Mouse (Mus musculus): ENCODE measurements around the gene Hoxd9. TPM values are rescaled to one million over a fixed set of nuclear protein-coding genes. Genes with fewer than 3 reads are reported as not detected.
A peak's percentile ranks its signal among the peaks of the same experiment; 100 is the strongest.

Hoxd9 gene
- polyA plus RNA-seq, 1 experiment from 2014 or later, result 0.10 TPM

DNA sequence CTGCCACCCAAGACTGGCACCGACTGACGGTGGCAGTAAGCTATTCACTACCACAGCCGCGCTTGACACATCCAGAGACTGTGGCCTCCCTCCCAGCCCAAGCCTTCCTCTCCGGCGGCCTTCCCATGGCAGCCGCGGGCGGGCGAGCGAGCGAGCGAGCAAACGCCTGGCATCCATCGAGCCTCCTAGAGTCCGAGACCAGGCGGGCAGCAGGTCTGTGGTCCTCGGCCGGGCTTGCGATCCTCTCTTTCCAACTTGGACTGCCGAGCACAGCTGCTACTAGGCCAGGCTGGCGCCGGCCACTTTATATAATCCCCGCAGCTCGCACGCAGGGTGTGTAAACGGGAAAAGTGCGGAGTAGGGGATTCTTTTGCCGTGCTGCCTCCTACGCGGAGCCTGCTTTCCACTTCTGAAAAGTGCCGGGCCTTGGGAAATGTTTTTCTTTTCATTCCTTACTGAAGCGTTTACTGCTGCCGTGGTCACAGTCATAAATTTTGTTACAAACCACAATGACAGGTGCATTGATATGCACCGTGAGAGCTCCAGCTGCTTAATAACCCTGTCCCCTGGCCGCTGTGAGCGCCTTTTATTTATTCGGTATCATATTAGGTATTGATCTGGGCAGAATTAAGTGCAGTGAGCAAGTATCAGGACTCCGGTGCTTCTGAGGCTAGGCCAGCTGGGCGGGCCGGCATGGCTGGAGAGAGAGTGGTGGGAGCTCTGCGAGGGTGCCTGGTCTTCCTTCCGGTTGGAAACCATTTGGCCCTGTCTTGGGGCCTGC is 43.0 kb downstream of the Hoxd9 start:
- DNase-seq (ENCODE audit: low spot score) (no peak), ATAC-seq (replicated peaks; ENCODE audit: insufficient number of reproducible peaks, low FRiP score, low TSS enrichment, low read depth) (no peak)
- WGBS, result under 1% methylated on average over 43 of the region's 43 CpGs
- Histone ChIP-seq H3K9me3 (replicated peaks; ENCODE audit: control insufficient read depth, low read length) (no peaks in the 10 kb centered on the region), H3K27ac (replicated peaks; ENCODE audit: low read depth, low read length) (no peak overlapping the region), H3K36me3 (replicated peaks; ENCODE audit: control insufficient read depth, insufficient read depth, low read depth, low read length) (no peaks in the 10 kb centered on the region), H3K4me1 (ENCODE audit: control insufficient read depth, insufficient read depth, low read length) (no peaks in the 10 kb centered on the region), H3K9ac (replicated peaks; ENCODE audit: low read length) (no peak overlapping the region), H3K4me3 (ENCODE audit: low read depth, low read length) (no peak overlapping the region), H3K4me2 (ENCODE audit: low read depth, low read length) (no peak overlapping the region), H3K27me3 (ENCODE audit: control insufficient read depth, insufficient read depth, low read length) (peaks cover 92% of the 10 kb centered on the region)

DNA sequence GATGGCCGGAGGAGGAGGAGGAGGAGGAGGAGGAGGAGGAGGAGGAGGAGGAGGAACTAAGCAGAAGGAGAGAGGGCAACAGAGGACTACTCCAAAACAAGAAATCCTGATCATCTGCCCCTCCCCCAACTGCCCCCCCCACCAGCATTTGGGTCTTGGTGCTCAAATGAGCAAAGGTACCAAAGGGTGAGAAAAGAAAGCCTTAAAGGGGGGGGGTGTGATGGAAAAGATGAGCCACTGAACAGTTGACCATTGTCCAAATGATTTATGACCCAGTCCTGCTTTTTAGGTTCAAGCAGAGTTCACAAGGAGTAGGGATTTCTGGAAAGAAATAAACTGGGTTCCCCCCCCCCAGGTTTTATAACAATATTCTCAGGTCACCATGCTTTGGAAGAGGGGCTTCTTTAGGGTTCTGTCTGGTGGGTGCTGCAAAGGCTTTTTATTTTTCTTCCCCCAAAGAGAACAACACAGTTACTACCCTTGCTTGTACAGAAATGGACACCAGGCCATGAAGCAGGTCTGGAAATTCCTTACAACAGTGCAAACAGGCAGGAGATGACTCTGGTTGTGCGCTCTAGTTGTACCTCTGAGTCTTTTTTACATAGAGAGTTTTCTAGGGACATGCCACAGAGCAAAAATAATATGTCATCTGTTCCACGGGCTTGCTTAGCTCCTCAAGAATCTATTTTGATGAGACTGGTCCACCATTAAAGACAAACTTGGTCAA is 43.9 kb downstream of the Hoxd9 start:
- Histone ChIP-seq H3K27me3 (ENCODE audit: control insufficient read depth, insufficient read depth, low read length) (peaks cover 92% of the 10 kb centered on the region), H3K9ac (replicated peaks; ENCODE audit: low read length) (no peak overlapping the region), H3K4me3 (ENCODE audit: low read depth, low read length) (no peak overlapping the region), H3K36me3 (replicated peaks; ENCODE audit: control insufficient read depth, insufficient read depth, low read depth, low read length) (no peaks in the 10 kb centered on the region), H3K4me2 (ENCODE audit: low read depth, low read length) (no peak overlapping the region), H3K27ac (replicated peaks; ENCODE audit: low read depth, low read length) (no peak overlapping the region), H3K4me1 (ENCODE audit: control insufficient read depth, insufficient read depth, low read length) (no peaks in the 10 kb centered on the region), H3K9me3 (replicated peaks; ENCODE audit: control insufficient read depth, low read length) (no peaks in the 10 kb centered on the region)
- DNase-seq (ENCODE audit: low spot score) (no peak), ATAC-seq (replicated peaks; ENCODE audit: insufficient number of reproducible peaks, low FRiP score, low TSS enrichment, low read depth) (no peak)
- WGBS, result 36% methylated on average over 2 of the region's 3 CpGs

DNA sequence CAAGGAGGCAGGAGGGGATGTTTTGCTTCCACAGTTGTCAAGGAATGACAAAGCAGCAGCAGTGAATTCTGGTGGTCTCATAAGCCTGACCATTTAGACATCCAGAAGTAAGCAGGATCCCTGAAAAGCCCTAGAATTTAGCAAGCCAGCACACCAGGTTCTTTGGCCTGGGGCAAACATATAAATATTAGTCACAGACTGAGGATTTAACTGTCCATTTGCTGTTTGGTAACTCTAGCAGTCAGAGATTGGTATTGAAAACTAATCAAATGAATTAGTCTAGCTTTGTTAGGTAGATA is 44.4 kb downstream of the Hoxd9 start:
- H3K9ac ChIP-seq (replicated peaks; ENCODE audit: low read length), result no peak overlapping the region
- DNase-seq (ENCODE audit: low spot score) (no peak), ATAC-seq (replicated peaks; ENCODE audit: insufficient number of reproducible peaks, low FRiP score, low TSS enrichment, low read depth) (no peak)
- no peak overlapping the region for H3K4me2 ChIP-seq (ENCODE audit: low read depth, low read length)
- peaks cover 92% of the 10 kb centered on the region for H3K27me3 ChIP-seq (ENCODE audit: control insufficient read depth, insufficient read depth, low read length)
- no peak overlapping the region for H3K27ac ChIP-seq (replicated peaks; ENCODE audit: low read depth, low read length)
- H3K4me3 ChIP-seq (ENCODE audit: low read depth, low read length), result no peak overlapping the region
- no peaks in the 10 kb centered on the region for H3K9me3 ChIP-seq (replicated peaks; ENCODE audit: control insufficient read depth, low read length)
- H3K4me1 ChIP-seq (ENCODE audit: control insufficient read depth, insufficient read depth, low read length), result no peaks in the 10 kb centered on the region
- H3K36me3 ChIP-seq (replicated peaks; ENCODE audit: control insufficient read depth, insufficient read depth, low read depth, low read length), result no peaks in the 10 kb centered on the region

DNA sequence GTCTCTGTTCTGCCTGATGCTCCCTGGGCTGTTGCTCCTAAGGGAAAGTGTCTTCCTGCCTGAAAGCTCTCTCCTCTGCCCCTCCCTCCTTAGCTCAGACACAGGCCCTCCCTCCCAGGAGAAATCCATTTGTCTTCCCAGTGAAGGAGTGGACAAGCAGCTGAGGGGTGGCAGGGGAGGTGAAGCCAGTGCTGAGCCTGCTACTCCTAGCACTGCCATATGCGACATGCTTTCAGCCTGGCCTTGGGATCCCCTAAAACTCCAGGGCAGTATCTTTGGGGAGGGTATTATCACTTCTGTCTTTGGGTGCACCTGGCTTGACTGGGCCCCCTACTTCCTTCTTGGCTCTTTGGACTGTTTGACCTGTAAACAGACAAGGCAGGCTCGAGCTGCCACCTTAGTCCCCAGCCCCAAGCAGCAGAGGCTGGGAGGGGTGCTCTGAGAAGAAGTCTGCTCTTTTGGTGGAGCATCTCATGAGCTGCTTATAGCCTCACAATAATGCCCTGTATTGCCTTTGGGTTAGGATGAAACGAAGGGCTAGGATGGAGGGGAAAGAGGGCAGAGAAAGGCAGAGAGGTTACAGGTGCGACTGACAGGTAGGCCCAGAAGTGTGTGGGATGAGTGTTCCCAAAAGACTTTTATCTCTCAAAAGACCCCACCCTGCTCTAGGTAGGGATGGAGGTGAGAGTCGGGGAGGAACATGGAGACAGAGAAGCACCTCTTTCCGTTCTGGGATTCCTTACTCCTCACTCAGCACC is 48.2 kb downstream of the Hoxd9 start:
- ATAC-seq (replicated peaks; ENCODE audit: insufficient number of reproducible peaks, low FRiP score, low TSS enrichment, low read depth) (no peak), DNase-seq (ENCODE audit: low spot score) (no peak)
- H3K9me3 ChIP-seq (replicated peaks; ENCODE audit: control insufficient read depth, low read length), result no peaks in the 10 kb centered on the region
- H3K4me3 ChIP-seq (ENCODE audit: low read depth, low read length), result no peak overlapping the region
- no peaks in the 10 kb centered on the region for H3K36me3 ChIP-seq (replicated peaks; ENCODE audit: control insufficient read depth, insufficient read depth, low read depth, low read length)
- peaks cover 84% of the 10 kb centered on the region for H3K27me3 ChIP-seq (ENCODE audit: control insufficient read depth, insufficient read depth, low read length)
- 2% methylated on average over 6 of the region's 6 CpGs for WGBS
- peaks cover 3% of the 10 kb centered on the region; the same call in 1 of the 2 replicates for H3K4me1 ChIP-seq (ENCODE audit: control insufficient read depth, insufficient read depth, low read length)
- no peak overlapping the region for H3K9ac ChIP-seq (replicated peaks; ENCODE audit: low read length)
- no peak overlapping the region for H3K4me2 ChIP-seq (ENCODE audit: low read depth, low read length)
- no peak overlapping the region for H3K27ac ChIP-seq (replicated peaks; ENCODE audit: low read depth, low read length)

DNA sequence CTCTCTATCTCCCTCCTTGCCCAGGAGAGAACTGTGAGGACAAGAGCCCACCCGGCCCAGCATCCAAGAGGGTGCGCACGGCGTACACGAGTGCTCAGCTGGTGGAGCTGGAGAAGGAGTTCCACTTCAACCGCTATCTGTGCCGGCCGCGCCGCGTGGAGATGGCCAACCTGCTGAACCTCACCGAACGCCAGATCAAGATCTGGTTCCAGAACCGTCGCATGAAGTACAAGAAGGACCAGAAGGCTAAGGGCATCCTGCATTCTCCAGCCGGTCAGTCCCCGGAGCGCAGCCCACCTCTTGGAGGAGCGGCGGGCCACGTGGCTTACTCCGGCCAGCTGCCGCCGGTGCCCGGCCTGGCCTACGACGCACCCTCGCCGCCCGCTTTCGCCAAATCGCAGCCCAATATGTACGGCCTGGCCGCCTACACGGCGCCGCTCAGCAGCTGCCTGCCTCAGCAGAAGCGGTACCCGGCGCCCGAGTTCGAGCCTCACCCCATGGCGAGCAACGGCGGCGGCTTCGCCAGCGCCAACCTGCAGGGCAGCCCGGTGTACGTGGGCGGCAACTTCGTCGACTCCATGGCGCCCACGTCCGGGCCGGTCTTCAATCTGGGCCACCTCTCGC is 48.9 kb downstream of the Hoxd9 start:
- WGBS, result under 1% methylated on average over 56 of the region's 58 CpGs
- H3K4me1 ChIP-seq (ENCODE audit: control insufficient read depth, insufficient read depth, low read length), result peaks cover 3% of the 10 kb centered on the region; the same call in 1 of the 2 replicates
- no peak overlapping the region for H3K4me3 ChIP-seq (ENCODE audit: low read depth, low read length)
- H3K27ac ChIP-seq (replicated peaks; ENCODE audit: low read depth, low read length), result no peak overlapping the region
- H3K27me3 ChIP-seq (ENCODE audit: control insufficient read depth, insufficient read depth, low read length), result peaks cover 84% of the 10 kb centered on the region
- no peaks in the 10 kb centered on the region for H3K9me3 ChIP-seq (replicated peaks; ENCODE audit: control insufficient read depth, low read length)
- DNase-seq (ENCODE audit: low spot score) (no peak), ATAC-seq (replicated peaks; ENCODE audit: insufficient number of reproducible peaks, low FRiP score, low TSS enrichment, low read depth) (no peak)
- H3K9ac ChIP-seq (replicated peaks; ENCODE audit: low read length), result no peak overlapping the region
- H3K4me2 ChIP-seq (ENCODE audit: low read depth, low read length), result no peak overlapping the region
- H3K36me3 ChIP-seq (replicated peaks; ENCODE audit: control insufficient read depth, insufficient read depth, low read depth, low read length), result no peaks in the 10 kb centered on the region

DNA sequence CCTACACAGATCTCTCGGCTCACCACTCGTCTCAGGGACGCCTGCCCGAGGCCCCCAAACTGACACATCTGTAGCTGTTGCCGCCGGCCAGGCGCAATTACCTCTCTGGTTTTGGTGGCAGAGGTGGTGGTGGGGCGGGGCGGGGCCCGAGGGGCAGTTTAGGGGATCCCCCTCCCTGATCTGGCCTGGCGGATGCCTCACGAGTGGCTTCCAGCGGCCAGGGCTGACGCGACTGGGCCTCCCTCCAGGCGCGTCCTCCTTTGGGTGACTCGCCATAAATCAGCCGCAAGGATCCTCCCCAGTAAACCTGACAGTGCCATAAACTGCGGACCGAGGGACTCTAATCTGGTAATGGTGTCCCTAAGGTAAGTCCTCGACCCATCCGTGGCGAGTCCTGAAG is 49.5 kb downstream of the Hoxd9 start:
- Histone ChIP-seq H3K4me3 (ENCODE audit: low read depth, low read length) (peak overlapping the region; percentile 11; the same call in 1 of the 2 replicates), H3K36me3 (replicated peaks; ENCODE audit: control insufficient read depth, insufficient read depth, low read depth, low read length) (no peaks in the 10 kb centered on the region), H3K9me3 (replicated peaks; ENCODE audit: control insufficient read depth, low read length) (no peaks in the 10 kb centered on the region), H3K4me2 (ENCODE audit: low read depth, low read length) (no peak overlapping the region), H3K27me3 (ENCODE audit: control insufficient read depth, insufficient read depth, low read length) (peaks cover 84% of the 10 kb centered on the region), H3K27ac (replicated peaks; ENCODE audit: low read depth, low read length) (no peak overlapping the region), H3K4me1 (ENCODE audit: control insufficient read depth, insufficient read depth, low read length) (peaks cover 3% of the 10 kb centered on the region; the same call in 1 of the 2 replicates), H3K9ac (replicated peaks; ENCODE audit: low read length) (no peak overlapping the region)
- 1% methylated on average over 24 of the region's 24 CpGs for WGBS
- DNase-seq (ENCODE audit: low spot score) (no peak), ATAC-seq (replicated peaks; ENCODE audit: insufficient number of reproducible peaks, low FRiP score, low TSS enrichment, low read depth) (no peak)

DNA sequence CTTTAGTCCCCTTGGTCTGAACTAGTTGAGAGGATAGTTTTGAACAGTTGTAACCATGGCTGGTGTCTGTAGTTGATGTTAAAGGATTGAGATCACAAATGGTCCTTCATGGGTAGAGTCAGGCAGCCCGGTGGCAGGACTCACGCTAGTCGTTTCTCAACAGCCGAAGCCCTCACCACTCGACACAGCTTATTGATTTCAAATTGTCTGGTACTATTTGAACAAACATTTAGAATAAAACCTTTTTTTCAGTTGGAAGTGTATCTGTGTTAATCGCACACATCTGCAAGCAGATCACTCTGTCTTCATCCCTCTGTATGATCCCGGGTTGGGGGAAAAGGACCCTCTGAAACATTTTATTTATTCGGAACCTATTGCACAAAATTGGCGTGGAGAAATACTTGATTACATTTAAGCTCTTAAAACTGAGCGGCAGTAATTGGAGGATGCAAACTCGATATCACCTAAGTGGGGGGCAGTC is 50.2 kb downstream of the Hoxd9 start:
- no peak overlapping the region for H3K4me3 ChIP-seq (ENCODE audit: low read depth, low read length)
- no peaks in the 10 kb centered on the region for H3K9me3 ChIP-seq (replicated peaks; ENCODE audit: control insufficient read depth, low read length)
- H3K4me1 ChIP-seq (ENCODE audit: control insufficient read depth, insufficient read depth, low read length), result peaks cover 3% of the 10 kb centered on the region; the same call in 1 of the 2 replicates
- H3K27me3 ChIP-seq (ENCODE audit: control insufficient read depth, insufficient read depth, low read length), result peaks cover 90% of the 10 kb centered on the region
- 2% methylated on average over 11 of the region's 11 CpGs for WGBS
- no peak for ATAC-seq (replicated peaks; ENCODE audit: insufficient number of reproducible peaks, low FRiP score, low TSS enrichment, low read depth)
- no peak overlapping the region for H3K9ac ChIP-seq (replicated peaks; ENCODE audit: low read length)
- no peaks in the 10 kb centered on the region for H3K36me3 ChIP-seq (replicated peaks; ENCODE audit: control insufficient read depth, insufficient read depth, low read depth, low read length)
- H3K27ac ChIP-seq (replicated peaks; ENCODE audit: low read depth, low read length), result no peak overlapping the region
- no peak overlapping the region for H3K4me2 ChIP-seq (ENCODE audit: low read depth, low read length)
- no peak for DNase-seq (ENCODE audit: low spot score)
